Mouse (Mus musculus) activated CD4-positive, CD25-positive, alpha-beta regulatory T cell, adult 9 weeks (primary cell): ENCODE measurements around the gene Tmprss11e. TPM values are rescaled to one million over a fixed set of nuclear protein-coding genes. Genes with fewer than 3 reads are reported as not detected.

Experiments
- polyA plus RNA-seq: library from polyadenylated mRNA; unstranded; fragments of 100-300 nt; shearing (Covaris generic); gene quantifications from one replicate; pipeline ENCODE4 v1.2.1, GENCODE M21; 2017

The Tmprss11e gene
- not detected for polyA plus RNA-seq

DNA sequence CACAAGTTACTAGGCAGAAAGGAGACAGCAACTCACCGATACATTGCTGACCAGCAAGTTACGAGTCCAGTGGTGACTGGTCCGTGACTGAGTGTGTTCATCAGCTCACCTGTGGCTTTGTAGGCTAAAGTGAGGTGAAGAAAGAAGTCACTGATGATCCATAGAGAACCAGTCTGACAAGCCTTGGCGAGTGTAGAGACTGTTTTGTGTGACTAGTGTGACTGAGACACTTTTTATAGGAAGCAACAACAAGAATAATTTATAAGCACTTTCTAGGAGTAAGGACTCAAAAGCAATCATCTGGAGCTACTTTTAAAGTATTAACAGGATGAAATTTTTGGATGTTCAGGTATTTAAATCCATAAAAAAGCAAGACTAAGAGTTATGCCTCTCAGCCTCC is at the start of gene Tmprss11e:
Gene Tmprss11e (minus strand): TSS at position 101 of the 400 bp plus-strand sequence.

DNA sequence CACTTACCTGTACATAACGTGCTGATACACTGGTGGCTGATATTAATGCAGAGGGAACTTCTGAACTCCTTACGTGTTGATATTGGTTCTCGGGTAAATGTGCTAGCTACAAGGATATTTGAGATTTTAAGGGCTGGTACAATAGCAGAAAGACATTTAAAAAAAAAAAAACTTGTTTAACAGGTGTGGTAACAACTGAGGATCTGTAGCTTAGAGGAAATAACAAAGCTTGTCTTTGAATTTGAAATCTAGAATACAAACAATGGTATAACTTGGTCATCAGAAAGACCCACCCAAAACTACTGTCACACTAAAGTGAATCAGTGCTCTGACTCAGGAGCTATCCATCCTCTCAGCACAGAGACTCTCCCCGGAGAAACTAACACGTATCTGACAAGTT is 69.4 kb downstream of the Tmprss11e start, which contains the start of gene Tmprss11b:
Gene Tmprss11b (minus strand): TSS at position 101 of the 400 bp plus-strand sequence.

Other genes starting within 250 kb of the Tmprss11e start
- gene Tmprss11g, start 227.2 kb downstream of the Tmprss11e start, polyA plus RNA-seq = not detected
- not detected for gene Tmprss11f, start 113.4 kb downstream of the Tmprss11e start, polyA plus RNA-seq
- not detected for gene Tmprss11b, start 69.5 kb downstream of the Tmprss11e start, polyA plus RNA-seq
- 25.4 TPM for gene Ythdc1, start 58.4 kb upstream of the Tmprss11e start, polyA plus RNA-seq
- not detected for gene Ugt2b34, start 161.1 kb upstream of the Tmprss11e start, polyA plus RNA-seq
- gene Ugt2b1, start 180.7 kb upstream of the Tmprss11e start, polyA plus RNA-seq = not detected